Mouse (Mus musculus) urinary bladder, postnatal 4 days (tissue): ENCODE data around the gene Kcnk7.
"Not testable (repeated sequence)": the region's sequence is repeated elsewhere in the genome, so short reads cannot be mapped to it uniquely, and the experiment has no call there.

Experiments used
- DNase-seq, 2 experiments: peaks; one replicate each; pipeline ENCODE4 v3.0.0; 2021 to 2022; ENCODE audit warnings: low spot score in 2 of 2

The Kcnk7 gene

DNA sequence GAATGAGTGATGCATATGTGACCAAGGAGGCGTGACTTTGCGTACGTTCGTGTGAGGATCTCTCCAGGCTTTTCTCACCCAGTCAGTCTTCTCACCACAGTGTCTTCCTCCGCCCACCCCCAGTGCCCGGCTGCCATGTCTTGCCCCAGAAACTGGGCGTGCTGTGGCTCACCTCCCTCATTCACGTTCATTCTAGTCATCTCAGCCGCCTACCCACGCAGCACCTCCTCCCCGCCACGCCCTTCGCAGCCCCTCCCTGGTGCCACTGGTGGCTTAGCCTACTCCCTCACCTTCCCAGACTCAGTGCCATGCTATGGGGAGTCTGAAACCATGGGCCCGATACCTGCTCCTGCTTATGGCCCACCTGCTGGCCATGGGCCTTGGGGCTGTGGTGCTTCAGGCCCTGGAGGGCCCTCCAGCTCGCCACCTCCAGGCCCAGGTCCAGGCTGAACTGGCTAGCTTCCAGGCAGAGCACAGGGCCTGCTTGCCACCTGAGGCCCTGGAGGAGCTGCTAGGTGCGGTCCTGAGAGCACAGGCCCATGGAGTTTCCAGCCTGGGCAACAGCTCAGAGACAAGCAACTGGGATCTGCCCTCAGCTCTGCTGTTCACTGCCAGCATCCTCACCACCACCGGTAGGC is at the start of gene Kcnk7:
TSS of gene Kcnk7 (plus strand) at position 205 of the 638 bp plus-strand sequence.
- DNase-seq, result no peak

DNA sequence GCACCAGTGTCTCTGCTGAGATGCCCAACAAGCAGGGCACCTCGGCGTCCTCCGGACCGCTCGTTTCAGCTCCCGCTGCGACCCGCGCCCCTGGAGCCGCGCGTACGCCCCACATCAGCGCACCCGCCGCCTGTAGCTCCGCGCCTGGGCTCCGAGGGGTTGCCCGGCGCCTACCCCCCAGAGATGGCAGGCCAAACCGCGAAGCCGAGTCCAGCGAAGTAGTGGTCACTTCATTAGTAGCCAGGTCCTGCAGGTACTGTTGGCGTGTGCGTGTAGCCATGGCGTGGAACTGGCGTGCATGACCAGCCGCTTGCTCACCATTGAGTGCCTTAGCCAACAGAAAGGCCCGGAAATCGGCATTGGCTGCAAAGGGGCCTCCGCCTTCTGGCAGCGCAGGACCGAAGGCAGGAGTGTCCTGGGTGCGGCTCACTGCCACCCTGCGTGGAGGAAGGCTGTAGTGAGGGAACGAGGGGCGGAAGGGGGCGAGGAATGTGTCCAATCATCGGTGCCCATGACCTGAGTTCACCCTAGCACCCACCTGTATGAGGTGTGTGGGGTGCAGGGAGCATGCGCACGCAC is 49.4 kb upstream of the Kcnk7 start:
- DNase-seq, result peak in 1 of 2 experiments; percentile 56

DNA sequence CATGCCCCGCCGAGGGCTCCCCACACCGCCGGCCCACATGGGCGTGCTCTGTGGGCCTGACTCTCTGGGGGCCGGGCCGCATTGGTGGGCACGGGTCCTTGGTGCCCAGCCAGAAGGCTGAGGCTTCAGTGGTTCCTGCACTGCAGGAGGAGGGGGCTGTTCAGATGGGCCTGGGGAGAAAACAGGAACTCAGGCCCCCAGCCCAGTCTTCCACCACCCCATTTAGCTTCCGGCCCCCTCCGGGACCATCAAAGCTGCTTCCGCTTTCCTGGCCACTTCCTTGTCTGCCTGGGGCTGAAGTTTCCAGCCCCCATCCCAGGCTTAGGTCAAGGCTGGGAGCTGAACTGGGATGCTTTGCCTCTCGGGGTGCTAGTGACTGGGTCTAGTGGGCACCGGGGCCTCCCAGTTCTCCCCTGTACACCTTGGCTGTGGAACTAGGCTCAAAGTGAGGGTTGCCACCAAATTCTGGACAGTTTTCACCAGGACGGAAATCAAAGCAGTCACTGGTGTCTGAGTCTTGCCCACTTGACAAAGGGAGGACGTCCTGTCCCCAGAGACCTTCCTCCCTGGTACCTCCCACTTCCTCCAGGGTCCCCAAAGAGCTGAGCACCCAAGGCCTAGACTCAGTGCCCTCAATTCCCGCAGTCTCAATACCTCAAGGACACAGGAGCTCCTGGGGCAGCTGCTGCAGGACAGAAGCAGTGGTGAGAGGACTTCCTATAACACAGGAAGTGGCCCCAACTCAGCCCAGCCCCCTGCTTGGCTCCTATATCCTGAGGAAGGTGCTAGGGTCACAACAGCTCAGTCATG is 43.0 kb upstream of the Kcnk7 start:
- DNase-seq, result no peak

DNA sequence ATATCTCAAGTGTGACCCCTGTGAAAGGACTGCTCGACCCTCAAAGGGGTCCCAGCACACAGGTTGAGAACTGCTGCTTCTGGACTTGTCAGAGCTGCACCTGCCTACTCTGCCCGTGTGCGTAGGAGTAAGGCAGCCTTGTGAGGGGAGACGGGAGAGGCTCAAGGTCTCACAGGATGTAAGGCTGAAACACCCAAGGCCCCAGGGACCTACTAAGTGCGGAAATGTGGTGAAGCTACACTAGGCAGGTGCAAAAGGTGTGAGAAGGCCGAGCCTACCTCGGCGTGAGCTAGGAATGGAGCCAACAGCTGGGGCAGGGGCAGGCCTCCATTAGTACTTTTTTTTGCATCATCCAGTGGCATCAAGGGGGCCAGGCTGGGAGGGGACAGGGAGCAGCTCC is 41.9 kb upstream of the Kcnk7 start:
- no peak for DNase-seq

DNA sequence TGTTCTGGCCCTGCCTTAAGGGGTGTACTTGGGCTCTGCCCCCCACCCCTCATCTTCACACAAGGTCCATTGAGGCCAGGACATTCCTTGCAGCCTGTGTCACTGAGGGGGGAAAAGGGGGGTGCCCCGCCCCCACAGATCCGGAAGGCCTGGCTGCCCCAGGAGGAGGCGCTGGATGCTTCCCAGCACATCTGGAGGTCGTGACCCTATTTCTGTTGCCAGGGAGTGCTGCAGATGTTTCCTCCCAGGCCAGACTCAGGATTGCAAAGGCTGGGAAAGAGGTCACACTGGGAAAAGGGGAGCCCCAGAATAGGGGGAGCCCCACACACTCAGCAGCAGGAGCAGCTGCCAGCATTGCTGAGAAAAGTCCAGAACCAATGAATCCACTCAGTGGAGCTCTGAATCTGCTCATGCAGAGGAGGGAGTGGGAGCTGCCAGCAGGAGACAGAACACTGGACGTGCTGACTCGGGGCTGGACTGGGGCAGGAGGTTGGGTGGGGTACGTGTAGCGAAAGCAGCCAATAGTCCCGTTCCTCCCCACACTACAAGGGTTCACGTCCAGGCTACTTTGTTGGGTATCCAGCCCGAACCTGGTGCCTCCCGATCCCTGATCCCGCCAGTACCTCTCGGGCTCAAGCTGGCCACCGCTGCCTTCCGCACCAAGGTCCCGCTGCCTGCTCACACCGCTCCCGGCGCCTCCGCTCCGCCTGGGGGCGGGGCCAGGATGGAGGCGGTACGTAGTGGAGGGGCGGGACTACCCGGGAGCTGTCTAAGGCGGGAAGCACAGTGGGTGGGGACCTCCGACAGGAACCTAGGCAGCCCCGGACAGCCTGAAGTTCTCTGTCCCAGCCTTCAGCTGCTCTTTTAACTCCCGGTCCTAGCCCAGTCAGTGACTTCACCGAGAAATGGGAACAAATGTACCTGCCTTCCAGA is 40.9 kb upstream of the Kcnk7 start, which contains the start of gene Sipa1:
TSS of gene Sipa1 (minus strand) at position 727 of the 933 bp plus-strand sequence.
- DNase-seq, result peak; percentile 91 to 94

DNA sequence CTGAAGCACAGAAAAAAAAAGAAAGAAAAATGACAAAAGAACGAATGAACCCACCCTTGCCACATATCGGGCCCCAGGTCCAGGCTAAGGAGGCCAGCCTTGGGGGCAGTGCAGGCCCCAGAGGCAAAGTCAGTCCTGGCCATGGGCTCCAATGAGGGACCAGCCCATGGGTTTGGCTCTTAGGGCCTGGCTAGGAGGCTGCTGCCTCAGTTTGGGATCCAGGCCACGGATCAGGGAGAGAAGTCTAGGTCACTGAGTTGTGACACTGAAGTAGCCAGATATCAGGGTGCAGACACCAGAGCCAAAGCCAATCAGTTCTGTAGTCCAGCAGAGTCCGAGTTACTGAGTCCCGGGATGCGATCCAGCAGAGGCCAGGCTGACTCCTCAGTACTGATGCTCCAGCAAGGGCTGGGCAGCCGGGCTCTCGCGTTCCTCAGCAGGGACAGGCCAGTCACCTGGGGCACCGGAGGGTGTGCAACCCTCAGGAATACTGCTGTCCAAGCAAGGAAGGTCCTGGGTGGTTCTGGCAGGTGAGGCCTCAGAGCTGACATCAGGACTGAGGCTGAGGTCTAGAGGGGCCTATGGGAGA is 39.4 kb upstream of the Kcnk7 start:
- DNase-seq, result no peak

DNA sequence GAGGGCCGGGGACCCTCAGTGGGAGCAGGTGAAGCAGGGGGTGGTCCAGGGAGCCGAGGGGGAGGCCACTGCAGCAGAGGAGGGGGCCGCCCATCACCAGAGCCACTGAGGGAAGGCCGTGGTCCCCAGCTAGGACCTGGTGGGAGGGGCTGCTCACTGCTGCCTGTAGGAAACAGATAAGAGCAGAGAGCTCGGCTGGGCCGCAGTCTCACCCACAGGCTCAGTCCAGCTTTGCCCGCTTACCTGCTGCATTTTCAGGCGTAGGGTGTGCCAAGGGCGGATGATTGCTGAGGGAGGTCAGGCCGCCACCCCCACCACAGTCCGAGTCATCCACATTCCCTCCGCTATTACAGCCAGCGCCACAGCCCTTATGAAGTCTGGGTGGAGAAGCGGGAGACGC is 38.7 kb upstream of the Kcnk7 start:
- DNase-seq, result no peak

DNA sequence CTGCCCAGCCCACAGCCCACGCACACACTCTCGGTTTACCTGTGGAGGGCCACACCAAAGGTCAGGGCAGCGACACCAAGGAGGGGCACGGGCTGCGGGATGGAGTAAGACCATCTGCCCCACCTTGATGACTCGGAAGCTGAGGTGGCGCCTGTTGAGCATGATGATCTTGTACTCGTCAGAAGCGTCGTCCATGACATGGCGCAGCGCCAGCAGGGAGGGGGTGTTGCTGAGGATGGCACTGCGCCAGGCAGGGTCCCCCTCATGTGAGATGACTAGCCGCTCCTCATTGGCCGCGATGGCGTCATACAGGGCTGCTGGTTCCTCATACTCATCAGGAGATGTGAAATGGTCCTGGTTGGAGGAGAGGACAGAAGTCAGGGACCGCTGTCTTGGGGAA is 37.8 kb upstream of the Kcnk7 start:
- DNase-seq, result no peak

DNA sequence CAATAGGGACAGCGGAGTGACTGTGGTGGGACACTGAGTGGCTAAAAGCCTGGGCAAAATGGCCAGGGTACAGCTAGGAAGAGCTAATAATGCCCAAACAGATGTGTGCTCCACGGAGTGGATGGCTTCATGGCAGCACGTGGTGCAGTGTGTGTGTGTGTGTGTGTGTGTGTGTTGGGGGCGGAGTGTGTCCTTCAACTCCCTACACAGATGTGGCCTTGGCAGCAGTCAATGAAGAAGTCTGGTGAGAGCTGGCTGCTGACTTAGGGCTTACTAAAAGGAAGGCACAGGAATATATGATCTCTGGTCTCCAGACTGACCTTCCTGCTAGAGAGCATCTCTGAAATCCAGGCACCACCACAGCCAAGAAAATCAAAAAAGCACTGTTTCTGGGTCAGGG is 35.8 kb upstream of the Kcnk7 start:
- DNase-seq, result no peak

DNA sequence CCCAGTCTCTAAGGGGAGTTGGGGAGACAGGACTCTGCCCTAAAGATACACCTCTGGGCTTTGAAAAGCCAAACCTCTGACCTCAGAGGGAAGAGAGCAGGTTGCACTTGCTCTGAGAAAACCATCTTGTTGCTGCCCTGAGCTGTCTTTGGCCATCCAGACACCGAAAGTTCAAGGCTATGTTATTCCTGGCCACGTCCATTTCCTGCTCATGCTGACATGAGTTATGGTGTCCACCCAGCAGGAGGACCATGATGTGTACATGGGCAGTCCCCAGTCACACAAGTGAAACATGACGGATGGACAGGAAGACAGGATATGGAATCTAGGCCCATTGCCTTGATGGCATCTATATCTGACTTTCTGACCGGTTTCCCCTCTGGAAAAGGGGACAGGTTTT is 23.7 kb upstream of the Kcnk7 start:
- DNase-seq, result no peak

DNA sequence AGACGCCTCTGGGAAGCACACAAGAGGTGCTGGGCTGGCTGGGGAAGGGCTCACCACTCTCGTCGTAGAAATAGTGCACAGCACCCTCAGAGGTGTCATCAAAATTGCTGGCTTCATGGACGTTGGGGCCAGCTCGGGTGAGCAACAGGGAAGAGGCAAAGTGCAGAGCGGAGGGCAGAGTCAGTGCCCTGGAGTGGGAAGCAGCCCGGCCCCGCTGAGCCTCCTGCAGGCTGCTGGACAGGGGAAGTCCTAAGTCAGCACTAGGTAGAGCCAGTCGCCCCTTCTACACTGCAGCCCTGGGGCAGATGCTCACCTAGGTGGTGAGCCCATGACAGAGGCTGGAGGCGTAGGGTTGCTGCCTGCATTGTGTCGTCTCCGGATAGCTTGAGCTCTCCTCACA is 19.9 kb upstream of the Kcnk7 start:
- DNase-seq, result no peak

DNA sequence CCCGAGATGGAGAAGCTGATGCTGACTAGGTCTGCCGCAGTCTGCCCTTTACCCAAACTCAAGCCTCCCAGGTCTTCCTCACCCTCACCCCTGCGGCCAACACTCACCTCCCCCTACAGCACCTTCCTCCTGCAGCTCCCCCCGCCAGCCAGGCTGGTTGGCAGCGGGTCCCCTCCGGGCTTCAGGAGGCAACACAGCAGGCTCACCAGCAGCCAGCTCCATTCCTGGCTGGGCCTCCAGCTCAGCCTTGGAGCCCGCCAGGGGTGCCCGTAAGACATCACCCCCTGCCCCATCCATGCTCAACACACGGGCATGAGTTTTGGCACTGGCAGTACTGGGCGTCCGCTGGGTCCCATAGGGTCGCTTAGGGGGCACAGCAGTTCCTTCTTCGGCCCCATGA is 19.2 kb upstream of the Kcnk7 start:
- DNase-seq, result no peak

DNA sequence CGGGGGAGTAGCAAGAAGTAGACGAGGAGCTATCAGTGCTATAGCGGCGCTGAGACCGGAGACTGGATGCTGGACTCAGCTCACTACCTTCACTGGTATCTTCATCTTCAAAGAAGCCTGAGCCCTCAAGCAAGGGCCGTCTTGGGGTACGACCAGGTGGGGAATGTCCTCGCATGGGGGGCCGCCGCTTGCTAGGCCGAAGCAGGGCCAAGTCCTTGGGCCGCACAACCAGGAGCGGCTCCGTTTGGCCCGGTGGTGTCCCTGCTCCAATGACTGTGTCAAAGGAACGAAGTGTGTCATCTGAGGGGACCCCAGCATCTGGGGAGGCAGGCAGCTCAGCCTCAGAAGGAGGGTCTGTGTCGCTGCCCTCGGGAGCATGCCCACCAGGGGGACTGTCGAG is 18.7 kb upstream of the Kcnk7 start:
- no peak for DNase-seq

DNA sequence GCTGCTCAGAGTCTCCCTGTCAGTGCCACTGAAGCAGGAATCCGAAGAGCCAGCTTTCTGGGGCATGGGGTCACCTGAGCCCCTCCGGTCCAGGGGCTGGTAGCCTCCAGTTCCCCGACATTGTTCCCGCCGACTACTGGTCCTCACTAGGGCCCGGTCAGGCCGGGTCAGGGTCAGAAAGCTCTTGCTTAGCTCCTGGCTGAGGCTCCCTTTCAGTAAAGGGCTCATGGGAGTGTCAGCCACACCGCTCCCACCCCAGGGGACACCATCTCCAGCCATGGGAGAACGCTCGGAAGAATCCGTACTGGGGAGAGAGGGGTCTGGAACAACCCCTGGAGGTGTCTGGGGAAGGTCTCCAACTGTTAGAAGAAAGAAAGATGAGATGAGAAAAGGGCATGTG is 18.3 kb upstream of the Kcnk7 start:
- no peak for DNase-seq

DNA sequence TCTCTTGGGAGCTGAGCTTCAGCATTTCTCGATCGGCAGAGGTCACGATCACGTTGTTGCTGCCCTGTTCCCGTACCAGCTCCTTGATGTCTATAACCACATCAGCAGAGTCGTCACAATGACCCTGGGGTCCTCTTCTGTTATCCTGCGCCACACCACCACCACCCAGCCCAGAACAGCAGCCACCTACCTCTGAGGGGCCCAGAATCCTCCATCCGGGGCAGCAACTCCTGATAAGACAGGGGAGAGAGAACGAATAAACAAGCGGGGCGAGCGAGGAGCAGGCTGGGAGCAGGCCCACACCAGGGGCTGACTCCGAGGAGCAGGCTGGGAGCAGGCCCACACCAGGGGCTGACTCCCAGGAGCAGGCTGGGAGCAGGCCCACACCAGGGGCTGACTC is 17.7 kb upstream of the Kcnk7 start:
- DNase-seq, result no peak

DNA sequence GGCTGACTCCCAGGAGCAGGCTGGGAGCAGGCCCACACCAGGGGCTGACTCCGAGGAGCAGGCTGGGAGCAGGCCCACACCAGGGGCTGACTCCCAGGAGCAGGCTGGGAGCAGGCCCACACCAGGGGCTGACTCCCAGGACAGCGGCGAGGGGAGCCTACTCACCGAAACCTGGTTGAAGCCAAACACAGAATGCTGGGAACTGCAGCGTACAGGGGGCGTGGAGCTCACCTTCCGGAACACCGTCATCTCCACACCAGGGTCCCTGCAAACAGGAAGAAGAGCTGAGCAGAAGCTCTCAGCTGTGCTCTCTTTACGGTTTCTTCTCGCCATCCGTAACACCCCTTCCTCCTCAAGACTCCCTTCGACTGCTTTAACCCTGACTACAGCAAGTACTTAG is 17.2 kb upstream of the Kcnk7 start:
- not testable (repeated sequence) for DNase-seq

DNA sequence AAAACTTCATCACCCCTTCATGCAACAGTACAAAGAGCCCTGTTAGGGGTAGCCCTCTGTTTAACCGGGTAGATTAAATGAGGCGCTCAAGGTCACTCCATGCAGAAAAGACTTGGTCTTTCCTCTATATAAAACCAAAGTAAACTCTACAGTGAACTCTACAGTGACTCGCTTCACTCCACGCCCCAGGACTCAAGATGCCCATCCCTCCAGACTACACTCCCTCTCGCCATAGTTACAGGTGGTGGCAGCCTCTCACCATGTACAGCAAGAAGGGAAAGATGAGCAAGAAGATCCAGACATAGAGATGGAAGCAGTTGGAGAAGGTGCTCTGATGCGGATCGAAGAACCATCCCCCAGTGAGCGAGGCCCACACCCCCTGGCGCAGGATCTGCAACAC is 16.4 kb upstream of the Kcnk7 start:
- no peak for DNase-seq

DNA sequence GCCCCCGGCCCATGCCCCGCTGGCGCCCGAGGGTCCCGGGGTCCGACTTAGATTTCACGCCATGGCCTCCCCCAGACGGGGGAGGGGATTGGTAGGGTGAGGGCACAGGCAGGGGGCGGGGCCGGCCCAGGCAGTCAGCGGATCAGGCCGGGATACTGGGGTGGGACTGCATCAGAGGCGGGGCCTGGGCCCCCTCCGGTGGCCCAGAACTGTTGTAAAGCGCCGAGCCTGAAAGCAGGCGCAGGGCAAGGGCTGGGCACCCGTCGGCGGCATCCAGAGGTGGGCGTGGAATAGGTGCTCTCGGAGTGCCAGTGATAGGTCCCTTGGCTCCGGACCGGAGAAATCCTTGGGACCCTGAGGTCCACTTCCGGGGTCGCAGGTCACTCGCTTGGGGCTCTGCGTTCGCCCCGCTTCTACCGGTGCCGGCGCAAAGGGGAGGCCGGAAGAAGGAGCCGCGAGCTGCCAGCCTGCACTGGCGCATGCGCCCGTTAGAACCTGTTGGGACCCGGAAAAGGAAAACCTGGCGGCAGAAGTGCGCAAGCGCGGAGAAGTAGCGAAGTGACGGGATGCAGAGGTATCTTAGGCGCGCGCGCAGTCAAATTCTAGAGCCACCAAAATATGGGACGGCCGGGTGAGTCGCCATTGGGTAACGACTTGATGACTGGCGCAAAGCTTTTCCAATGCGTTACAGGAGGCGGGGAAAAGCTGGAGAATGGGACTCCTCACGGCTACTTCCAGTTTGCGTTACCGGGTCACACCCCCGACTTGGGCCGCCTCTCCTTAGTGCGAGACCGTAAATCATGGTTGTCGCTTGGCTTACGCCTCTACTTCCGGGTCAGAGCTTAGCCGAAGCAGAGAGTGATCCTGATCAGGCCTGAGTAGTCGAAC is 15.7 kb upstream of the Kcnk7 start, which contains the start of the genes Map3k11 and Pcnx3:
TSS of gene Map3k11 (plus strand) at position 543 of the 888 bp plus-strand sequence.
TSS of gene Pcnx3 (minus strand) at position 709 of the 888 bp plus-strand sequence.
- peak; percentile 97 for DNase-seq

DNA sequence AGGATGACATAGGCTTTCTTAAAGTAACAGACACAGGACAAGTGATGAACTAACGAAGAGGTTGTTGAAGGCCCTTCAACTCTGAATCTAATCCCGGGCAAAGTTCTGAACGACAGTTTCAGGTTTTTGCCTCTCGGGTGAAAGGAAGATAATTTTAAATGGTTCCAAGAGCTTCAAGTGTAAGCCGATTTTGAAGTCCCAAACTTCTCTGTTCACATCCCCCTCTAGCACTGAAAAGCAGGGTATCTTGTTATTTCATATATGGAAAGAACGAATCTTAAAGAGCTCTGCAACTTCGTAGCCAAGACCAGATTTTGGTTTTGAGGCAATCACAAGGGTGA is 15.1 kb upstream of the Kcnk7 start:
- DNase-seq, result no peak

DNA sequence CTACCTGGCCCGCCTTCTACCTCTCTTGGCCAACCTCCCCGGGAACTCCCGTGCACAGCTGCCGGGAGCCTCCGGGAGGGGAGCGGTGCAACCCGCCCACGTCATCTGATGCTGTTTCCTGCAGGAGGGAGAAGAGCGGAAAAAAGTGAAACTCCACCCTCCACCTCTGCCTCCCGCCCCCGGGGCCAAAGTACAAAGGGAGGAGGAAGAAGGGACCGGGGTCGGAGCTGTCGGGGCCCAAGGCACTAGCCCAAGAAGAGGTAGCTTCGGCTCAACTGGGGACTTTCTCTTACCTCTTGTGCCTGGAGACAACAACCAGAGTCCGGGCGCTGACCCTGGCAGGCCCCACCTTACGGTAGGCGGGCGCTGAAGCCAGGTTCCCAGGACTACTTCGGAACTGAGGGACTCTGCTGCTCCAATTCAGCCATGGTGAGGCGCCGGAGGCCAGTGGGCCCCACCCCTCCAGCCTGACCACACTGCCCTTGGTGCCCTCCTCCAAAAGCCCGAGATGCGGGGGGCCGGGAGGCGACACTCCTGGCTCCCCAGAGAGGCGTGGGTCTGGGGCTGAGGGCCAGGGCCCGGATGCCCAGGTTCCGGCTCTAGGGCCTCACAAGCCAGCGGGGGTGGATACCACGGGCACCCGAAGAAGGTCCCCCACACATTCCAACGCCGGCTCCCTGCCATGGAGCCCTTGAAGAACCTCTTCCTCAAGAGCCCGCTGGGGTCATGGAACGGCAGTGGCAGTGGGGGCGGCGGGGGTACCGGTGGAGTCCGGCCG is 14.4 kb upstream of the Kcnk7 start:
- DNase-seq, result peak; percentile 82 to 91
